Mouse (Mus musculus) cerebellum, adult 8-10 months (tissue): ENCODE data around the gene Drosha.

Experiments
- DNase-seq: peaks from one replicate; pipeline ENCODE4 v3.0.0; 2022

The Drosha gene

GRCm38 (mm10) chr15:12832599-12832998 lies 8.0 kb downstream of the Drosha start:
- no peak for DNase-seq

DNA sequence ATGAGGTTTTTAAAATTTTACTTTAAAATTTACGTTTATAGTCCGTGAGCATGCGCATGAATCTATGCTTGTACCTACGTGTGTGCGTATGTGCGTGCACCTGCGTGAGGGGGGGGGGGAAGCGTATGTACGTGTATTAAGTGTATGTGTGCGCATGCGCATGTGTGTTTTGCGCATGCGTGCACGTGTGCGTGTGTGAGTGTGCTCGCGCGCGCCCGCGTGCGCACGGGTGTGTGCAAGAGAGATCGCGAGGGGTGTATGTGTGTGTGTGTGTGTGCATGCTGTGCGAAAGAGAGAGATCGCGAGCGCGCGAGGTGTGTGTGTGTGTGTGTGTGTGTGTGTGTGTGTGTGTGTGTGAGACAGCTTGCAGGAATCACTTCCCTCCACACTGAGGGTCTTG lies 8.8 kb downstream of the Drosha start:
- no peak for DNase-seq

GRCm38 (mm10) chr15:12834231-12834630 lies 9.6 kb downstream of the Drosha start:
- no peak for DNase-seq

DNA sequence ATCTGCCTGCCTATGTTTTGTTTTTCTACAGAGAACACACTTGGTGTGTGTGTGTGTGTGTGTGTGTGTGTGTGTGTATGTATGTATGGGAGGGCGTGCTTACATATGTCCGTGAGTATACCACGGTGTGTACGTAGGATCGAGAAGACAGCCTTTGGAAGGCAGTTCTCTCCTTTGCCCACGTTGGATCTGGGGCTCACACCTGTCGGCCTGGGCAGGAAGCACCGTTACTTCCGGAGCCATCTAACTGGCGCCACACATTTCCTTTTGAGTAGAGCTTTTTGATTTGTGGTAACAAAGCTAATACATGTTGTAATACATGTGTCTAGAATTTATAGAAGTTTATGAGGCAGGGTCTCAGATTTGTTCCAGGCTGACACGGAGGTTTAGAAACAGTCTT lies 16.1 kb downstream of the Drosha start:
- DNase-seq: no peak

- DNase-seq: no peak
These were observed 18.2 kb downstream of the Drosha start for GRCm38 (mm10) chr15:12842833-12843232.

- DNase-seq: no peak
These were observed 23.8 kb downstream of the Drosha start for GRCm38 (mm10) chr15:12848196-12848975.

- DNase-seq: no peak
These were observed 24.8 kb downstream of the Drosha start for GRCm38 (mm10) chr15:12849373-12849772.

DNA sequence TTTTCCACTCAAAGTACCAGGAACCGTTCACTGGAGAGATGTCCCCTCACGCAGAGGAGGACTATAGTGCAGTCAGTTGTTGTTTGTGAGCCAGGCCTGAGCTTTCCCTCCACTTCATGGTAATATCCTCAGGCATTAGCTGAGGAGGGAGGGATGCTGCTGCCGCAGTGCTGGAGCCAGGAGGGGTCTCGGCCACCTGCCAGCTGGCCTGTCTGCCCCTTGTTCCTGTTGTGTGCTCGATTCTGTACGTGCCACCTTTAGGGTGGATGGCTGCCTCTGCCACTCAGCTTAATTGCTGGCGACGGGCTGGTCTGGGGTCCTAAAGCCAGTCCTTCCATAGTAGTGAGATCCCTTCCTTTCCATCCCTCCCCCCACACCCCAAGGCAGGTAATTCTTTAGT lies 28.9 kb downstream of the Drosha start:
- DNase-seq: no peak

GRCm38 (mm10) chr15:12856780-12857179 lies 32.2 kb downstream of the Drosha start:
- no peak for DNase-seq

GRCm38 (mm10) chr15:12857840-12858516 lies 33.4 kb downstream of the Drosha start:
- DNase-seq: no peak

DNA sequence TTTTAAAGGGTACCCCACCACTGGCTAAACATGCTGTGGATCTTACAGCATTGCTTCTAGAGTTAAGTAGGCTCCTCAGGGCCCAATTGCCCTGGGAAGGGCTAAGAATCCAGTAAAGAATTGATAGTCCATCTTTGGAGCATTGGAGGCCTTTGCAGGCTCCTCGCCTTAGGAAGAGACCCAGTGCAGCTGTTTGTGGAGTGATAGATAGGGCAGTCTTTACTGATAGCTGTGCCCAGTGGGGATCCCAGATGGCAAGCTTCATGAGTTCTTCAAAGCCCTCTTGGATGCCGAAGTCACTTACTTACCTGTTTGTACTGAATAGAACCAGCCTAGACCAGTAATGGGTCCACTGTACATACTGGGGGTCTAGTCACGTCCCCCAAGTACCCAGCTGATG lies 34.0 kb downstream of the Drosha start:
- no peak for DNase-seq

DNA sequence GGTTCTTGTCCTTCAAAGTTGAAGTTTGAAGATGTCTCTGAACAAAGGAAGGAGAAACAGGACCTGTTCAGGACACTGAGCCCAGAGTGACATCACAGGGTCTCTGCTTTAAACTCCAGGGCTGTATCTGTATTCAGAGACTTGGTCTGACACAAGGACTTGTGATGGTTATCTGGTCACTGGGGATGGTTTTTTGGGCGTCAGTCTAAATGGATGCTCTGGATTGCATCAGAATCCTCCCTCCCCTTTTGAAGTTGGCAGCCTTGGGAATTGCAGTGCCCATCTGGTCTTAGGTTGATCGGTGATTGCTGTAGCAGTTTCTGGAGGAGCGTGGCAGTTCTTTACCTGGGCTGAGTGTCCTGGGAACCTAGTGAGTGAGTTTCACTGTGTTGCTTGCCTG lies 37.4 kb downstream of the Drosha start:
- DNase-seq: no peak

DNA sequence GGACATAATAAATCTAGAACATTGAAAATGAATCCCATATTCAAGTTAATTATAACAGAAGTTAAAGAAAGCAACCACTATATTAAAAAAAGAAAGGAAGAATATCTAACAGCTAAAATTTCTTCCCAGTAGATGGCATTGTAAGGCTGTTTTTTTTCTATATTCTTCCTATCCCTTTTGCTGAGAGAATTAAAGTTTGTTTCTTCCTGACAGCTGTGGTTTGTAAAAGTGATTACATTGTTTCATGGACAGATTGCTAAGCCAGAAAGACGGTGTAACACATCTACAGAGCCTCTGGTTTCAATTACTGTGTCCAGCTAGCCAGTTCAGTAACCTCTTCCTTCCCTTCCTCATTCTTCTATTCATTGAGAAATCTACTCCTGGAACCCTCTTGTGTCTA lies 39.1 kb downstream of the Drosha start:
- DNase-seq: no peak

DNA sequence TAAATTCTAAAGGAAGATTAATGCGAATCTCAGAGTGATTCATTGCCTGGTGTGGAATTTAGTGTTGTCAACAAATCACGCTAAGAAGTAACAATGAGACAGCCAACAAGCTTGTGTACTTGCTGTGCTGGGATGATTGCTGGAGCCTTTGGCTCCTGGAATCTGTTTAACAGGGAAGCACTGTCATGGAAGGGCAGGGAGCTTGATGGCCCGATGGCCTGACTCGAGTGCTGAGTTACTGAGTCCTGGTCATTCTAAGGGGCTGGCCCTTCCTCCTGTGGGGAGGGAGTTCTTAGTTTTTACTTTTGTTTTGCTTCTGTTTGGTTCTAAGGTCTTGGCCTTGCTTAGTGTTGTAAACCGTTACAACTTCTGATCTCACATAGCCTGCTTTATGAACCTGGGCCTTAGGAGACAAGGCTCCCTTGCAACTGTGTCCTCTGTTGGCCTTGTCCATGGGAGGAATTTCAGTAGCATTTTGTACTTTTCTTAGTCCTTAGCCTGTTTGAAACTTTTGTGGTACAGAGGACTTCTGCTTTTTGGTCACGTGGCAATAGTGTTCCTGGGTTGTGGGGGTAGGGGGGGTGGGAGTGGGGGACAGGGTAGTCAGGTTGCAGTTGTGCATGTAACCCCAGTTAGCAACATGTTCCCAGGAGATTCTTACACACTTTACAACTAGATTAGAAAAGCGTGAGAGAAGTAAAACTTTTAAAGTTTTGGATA lies 41.1 kb downstream of the Drosha start:
- no peak for DNase-seq

DNA sequence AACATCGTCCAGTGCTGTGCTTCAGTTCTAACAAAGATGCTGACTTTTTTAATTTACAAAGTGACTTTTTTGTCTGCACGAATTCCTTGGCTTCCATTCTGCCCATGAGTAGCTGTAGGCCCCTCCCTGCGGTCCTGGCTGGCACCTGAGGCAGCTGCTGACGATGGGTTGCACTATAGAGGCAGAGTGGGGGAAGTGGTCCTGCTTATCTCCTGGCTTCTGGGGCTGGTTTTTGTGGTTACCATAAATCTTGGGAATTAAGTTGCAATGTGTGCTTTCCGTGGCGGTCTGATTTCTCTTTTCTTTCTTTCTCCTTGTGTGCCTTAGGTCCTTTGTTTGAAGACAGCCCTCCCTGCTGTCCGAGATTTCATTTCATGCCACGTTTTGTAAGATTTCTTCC lies 42.7 kb downstream of the Drosha start:
- no peak for DNase-seq

GRCm38 (mm10) chr15:12875442-12876176 lies 51.0 kb downstream of the Drosha start:
- no peak for DNase-seq

DNA sequence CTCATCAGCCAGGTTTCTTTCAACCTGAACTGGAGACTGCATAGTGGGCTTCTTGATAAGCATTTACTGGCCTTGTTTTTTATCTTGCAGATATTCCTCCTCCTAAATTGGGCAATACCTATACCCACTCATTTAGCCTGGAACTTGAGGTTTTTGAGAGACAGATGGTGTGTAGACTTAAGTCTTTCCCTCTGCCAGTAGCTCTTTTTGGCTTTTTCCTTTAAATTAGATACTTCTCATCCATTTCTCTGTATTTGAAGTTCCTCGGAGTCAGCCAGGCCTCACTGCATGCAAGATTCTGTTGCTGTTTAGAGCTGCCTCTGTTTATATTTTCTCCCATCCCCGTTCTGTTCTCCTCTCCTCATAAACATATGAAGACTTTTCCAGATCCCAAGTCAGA lies 51.7 kb downstream of the Drosha start:
- DNase-seq: no peak

GRCm38 (mm10) chr15:12876881-12877280 lies 52.3 kb downstream of the Drosha start:
- DNase-seq: no peak

DNA sequence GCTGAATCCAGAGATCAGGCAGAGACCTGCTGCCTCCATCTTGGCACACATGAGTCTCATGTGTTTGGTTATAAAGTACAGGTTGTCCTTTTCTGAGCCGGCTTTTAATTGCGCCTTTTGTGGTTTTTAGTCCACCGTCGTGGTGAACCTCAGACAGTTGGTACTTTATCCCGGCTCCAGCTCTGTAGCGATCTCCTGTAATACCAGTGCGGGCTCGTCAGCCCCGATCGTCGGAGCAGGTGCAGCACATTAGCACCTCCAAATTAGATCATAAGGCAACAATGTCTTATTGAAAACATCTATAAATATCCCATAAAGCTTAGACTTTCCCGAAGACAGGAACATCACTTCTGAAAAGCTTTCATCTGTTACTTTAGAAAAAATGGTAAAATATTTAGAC lies 53.3 kb downstream of the Drosha start:
- DNase-seq: no peak

- no peak for DNase-seq
These were observed 54.0 kb downstream of the Drosha start for GRCm38 (mm10) chr15:12878581-12878980.

- DNase-seq: no peak
These were observed 55.3 kb downstream of the Drosha start for GRCm38 (mm10) chr15:12879937-12880336.

GRCm38 (mm10) chr15:12884855-12885254 lies 60.2 kb downstream of the Drosha start:
- DNase-seq: no peak

- no peak for DNase-seq
These were observed 60.7 kb downstream of the Drosha start for GRCm38 (mm10) chr15:12885361-12885760.
